Mouse (Mus musculus) Patski (cell line): ENCODE measurements around the gene Coq4. TPM values are rescaled to one million over a fixed set of nuclear protein-coding genes. Genes with fewer than 3 reads are reported as not detected.

Source experiments
- ATAC-seq: fragments of 100-300 bp; one replicate; pipeline ENCODE4 v1.8.0; 2021
- CTCF ChIA-PET: fragments of 350-600 bp; sonication (Branson Sonifier 250); formaldehyde crosslinking; loops from one replicate; lab custom pipeline; 2022; ENCODE audit warnings: inconsistent platforms; lab: Charles Lee
- POLR2A ChIA-PET: fragments of 350-600 bp; sonication (Branson Sonifier 250); formaldehyde crosslinking; loops from one replicate; lab custom pipeline; 2022; ENCODE audit warnings: antibody characterized with exemption, inconsistent platforms; lab: Charles Lee
- DNase-seq: peaks from one replicate; pipeline ENCODE4 v3.0.0-alpha.2; 2011; ENCODE audit warnings: low read depth, low spot score
- H3K27me3 ChIP-seq: fragments of 371-371 bp; one replicate; pipeline ENCODE4 v1.5.1; 2021
- CTCF ChIP-seq: fragments of 100-300 bp; IDR thresholded peaks from one replicate; pipeline ENCODE4 v1.5.1; 2021
- in situ Hi-C: fragments of 300-500 bp; cut with MboI; formaldehyde crosslinking; loops from 3 replicates; pipeline ENCODE4 v1.11.1; 2018; ENCODE audit warnings: low pct_unique_long_range_greater_than_20kb, mixed read lengths
- polyA plus RNA-seq: library from polyadenylated mRNA; unstranded; gene quantifications from one replicate; pipeline ENCODE4 v1.2.3, GENCODE M21; 2021

Gene Coq4
- polyA plus RNA-seq, 1 experiment from 2014 or later: 28.7 TPM

- in situ Hi-C loops: no loop called here
- no peak for TF ChIP-seq CTCF
- ATAC-seq (no peak), DNase-seq (no peak)
- H3K27me3 ChIP-seq: no peaks in the 10 kb centered on the region
- ChIA-PET CTCF (no interaction called here), POLR2A (interaction anchor here (1.1 to 1.7 kb wide), 2 partner anchors 12 to 15 kb away, joined by 3 to 5 read pairs; no protein-coding TSS in a partner anchor)
Measured at GRCm38 (mm10) chr2:29792772-29793487, 5.6 kb downstream of the Coq4 start.

- peak; percentile 86 for ATAC-seq
- in situ Hi-C loops: no loop called here
- POLR2A ChIA-PET: interaction anchor here (0.7 to 1.9 kb wide), 4 partner anchors 14 to 37 kb away, joined by 3 to 5 read pairs (median 4); partner anchors contain the start of gene Trub2
Measured at GRCm38 (mm10) chr2:29802075-29802826, 15.0 kb downstream of the Coq4 start, which contains the start of gene Slc27a4. Gene Slc27a4 (plus strand): TSS chr2:29802634.

GRCm38 (mm10) chr2:29802827-29803201 is 15.5 kb downstream of the Coq4 start:
- H3K27me3 ChIP-seq: no peaks in the 10 kb centered on the region
- no peak for DNase-seq
- ChIA-PET POLR2A (interaction anchor here (0.7 to 1.9 kb wide), 4 partner anchors 14 to 38 kb away, joined by 3 to 5 read pairs (median 4); partner anchors contain the start of gene Trub2), CTCF (interaction anchor here (1.2 to 6.6 kb wide), 3 partner anchors 14 to 38 kb away, joined by 3 to 33 read pairs (median 17); no protein-coding TSS in a partner anchor)
- in situ Hi-C loops: no loop called here
- TF ChIP-seq CTCF: no peak
- peak; percentile 37 for ATAC-seq

More at GRCm38 (mm10) chr2:29802075-29802826, 15.0 kb downstream of the Coq4 start, which contains the start of gene Slc27a4:
- TF ChIP-seq CTCF: no peak
- H3K27me3 ChIP-seq: no peaks in the 10 kb centered on the region
- CTCF ChIA-PET: interaction anchor here (1.2 to 6.6 kb wide), 3 partner anchors 15 to 37 kb away, joined by 3 to 33 read pairs (median 17); no protein-coding TSS in a partner anchor
- no peak for DNase-seq

- H3K27me3 ChIP-seq: no peaks in the 10 kb centered on the region
- no peak for TF ChIP-seq CTCF
- ATAC-seq (no peak), DNase-seq (no peak)
- in situ Hi-C loops: no loop called here
- ChIA-PET CTCF (interaction anchor here (4.5 to 6.6 kb wide), 2 partner anchors 14 to 38 kb away, joined by 17 to 33 read pairs; no protein-coding TSS in a partner anchor), POLR2A (interaction anchor here (1.4 to 1.9 kb wide), 3 partner anchors 15 to 32 kb away, joined by 3 to 5 read pairs (median 4); partner anchors contain the start of gene Trub2)
Measured at GRCm38 (mm10) chr2:29803400-29803831, 16.1 kb downstream of the Coq4 start.

GRCm38 (mm10) chr2:29815678-29816371 is 28.5 kb downstream of the Coq4 start:
- CTCF ChIA-PET: interaction anchor here (2.8 to 3.7 kb wide), 2 partner anchors 11 to 51 kb away, joined by 14 to 33 read pairs; partner anchors contain the start of gene Slc27a4
- no peak for TF ChIP-seq CTCF
- no peak for ATAC-seq
- no peak for DNase-seq
- POLR2A ChIA-PET: no interaction called here
- in situ Hi-C loops: loop anchor here (5.0 kb wide), 2 partner anchors 49 to 96 kb away; no protein-coding TSS in a partner anchor
- no peaks in the 10 kb centered on the region for H3K27me3 ChIP-seq

- ATAC-seq: peak; percentile 64
- peak; percentile 88 for TF ChIP-seq CTCF
- in situ Hi-C loops: loop anchor here (5.0 kb wide), 2 partner anchors 50 to 95 kb away; no protein-coding TSS in a partner anchor
- ChIA-PET CTCF (interaction anchor here (0.7 to 3.7 kb wide), 13 partner anchors 8 to 103 kb away, joined by 3 to 33 read pairs (median 3); partner anchors contain the start of gene Slc27a4), POLR2A (interaction anchor here (0.6 to 1.4 kb wide), 3 partner anchors 43 to 92 kb away, joined by 3 to 5 read pairs (median 3); no protein-coding TSS in a partner anchor)
- peak; percentile 63 for DNase-seq
- no peaks in the 10 kb centered on the region for H3K27me3 ChIP-seq
Measured at GRCm38 (mm10) chr2:29817426-29818232, 30.3 kb downstream of the Coq4 start.

GRCm38 (mm10) chr2:29819363-29819762 is 32.1 kb downstream of the Coq4 start:
- TF ChIP-seq CTCF: no peak
- POLR2A ChIA-PET: interaction anchor here (0.6 kb wide), 1 partner anchor 90 kb away, joined by 4 read pairs; no protein-coding TSS in a partner anchor
- H3K27me3 ChIP-seq: no peaks in the 10 kb centered on the region
- in situ Hi-C loops: loop anchor here (5.0 kb wide), 2 partner anchors 52 to 93 kb away; no protein-coding TSS in a partner anchor
- DNase-seq: no peak
- no peak for ATAC-seq
- CTCF ChIA-PET: interaction anchor here (2.9 kb wide), 1 partner anchor 54 kb away, joined by 10 read pairs; no protein-coding TSS in a partner anchor

GRCm38 (mm10) chr2:29820025-29820817 is 32.9 kb downstream of the Coq4 start, which contains the start of gene Urm1:
Gene Urm1 (plus strand): TSS chr2:29820075.
- ChIA-PET CTCF (interaction anchor here (2.9 kb wide), 1 partner anchor 55 kb away, joined by 10 read pairs; no protein-coding TSS in a partner anchor), POLR2A (interaction anchor here (1.1 kb wide), 1 partner anchor 30 kb away, joined by 5 read pairs; no protein-coding TSS in a partner anchor)
- ATAC-seq: peak; percentile 10
- TF ChIP-seq CTCF: no peak
- no peaks in the 10 kb centered on the region for H3K27me3 ChIP-seq
- in situ Hi-C loops: no loop called here
- DNase-seq: no peak
